Mouse (Mus musculus): ENCODE measurements around the gene Efhd1.

Efhd1 gene

DNA sequence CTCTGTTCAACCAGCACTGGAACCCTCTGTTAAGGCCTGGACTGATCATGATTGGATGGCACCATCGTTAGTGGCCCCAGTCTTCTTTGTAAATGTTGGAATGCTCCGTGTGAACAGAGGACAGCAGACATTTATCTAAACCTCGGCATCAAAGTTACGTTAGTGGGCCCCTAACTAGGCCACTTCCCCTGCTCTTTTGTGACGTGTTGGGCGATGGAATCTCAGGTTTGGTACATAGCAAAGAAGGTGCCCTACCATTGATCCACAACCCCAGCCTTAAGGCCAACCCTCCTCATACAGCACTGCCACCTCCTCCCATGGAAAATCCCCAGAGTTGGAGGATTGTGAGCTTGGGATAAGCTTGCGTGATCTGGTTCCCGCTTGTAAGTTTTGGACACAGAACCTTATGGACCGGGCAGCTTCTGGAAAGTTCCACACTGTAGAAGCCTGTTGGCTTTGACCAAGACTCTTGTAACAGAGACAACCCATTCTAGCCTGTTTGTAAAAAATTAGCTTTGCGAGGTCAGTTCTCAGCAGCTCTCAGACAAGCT is 19.3 kb downstream of the Efhd1 start:
- H3K27me3 ChIP-seq (ENCODE audit: insufficient read depth, low read length), result 0 out of 2 replicates have a peak, but pooled peaks cover 2% of the 10 kb centered on the region
- H3K4me3 ChIP-seq (replicated peaks; ENCODE audit: low read length), result no peak overlapping the region
- H3K9me3 ChIP-seq (ENCODE audit: low read length), result no peaks in the 10 kb centered on the region
- peaks cover 31% of the 10 kb centered on the region for H3K4me1 ChIP-seq (replicated peaks; ENCODE audit: low read depth, low read length)
- H3K36me3 ChIP-seq (ENCODE audit: insufficient read depth, low read length), result no peaks in the 10 kb centered on the region
- TF ChIP-seq CTCF (conservative IDR thresholded peaks at IDR 0.05; ENCODE audit: low read length), result no peak
- no peak for TF ChIP-seq POU5F1 (IDR thresholded peaks at IDR 0.05; ENCODE audit: borderline replicate concordance, low read length)
- TF ChIP-seq NANOG (IDR thresholded peaks at IDR 0.05; ENCODE audit: borderline replicate concordance, low read length), result no peak

DNA sequence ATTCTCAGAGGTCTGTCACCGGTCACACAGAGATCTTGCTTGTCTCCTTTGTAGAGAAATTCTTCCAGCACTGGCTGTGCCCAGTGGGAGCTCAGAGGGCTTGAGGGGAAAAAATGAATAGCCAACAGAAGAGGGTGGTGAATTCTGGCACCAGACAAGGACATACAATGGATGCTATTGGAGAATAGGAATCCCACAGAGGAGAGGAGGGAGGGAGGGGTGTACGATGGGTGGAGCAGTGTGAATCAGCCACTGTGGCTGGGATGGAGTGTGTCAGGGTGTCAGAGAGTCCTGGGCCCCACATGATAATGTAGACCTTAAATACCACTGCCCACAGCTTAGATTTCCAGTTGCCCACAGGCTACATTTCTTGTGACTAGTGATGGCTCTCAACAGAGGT is 22.9 kb downstream of the Efhd1 start:
- Histone ChIP-seq H3K4me1 (replicated peaks; ENCODE audit: low read depth, low read length) (peaks cover 39% of the 10 kb centered on the region), H3K36me3 (ENCODE audit: insufficient read depth, low read length) (no peaks in the 10 kb centered on the region), H3K9me3 (ENCODE audit: low read length) (no peaks in the 10 kb centered on the region), H3K27me3 (ENCODE audit: insufficient read depth, low read length) (0 out of 2 replicates have a peak, but pooled peaks cover 2% of the 10 kb centered on the region), H3K4me3 (replicated peaks; ENCODE audit: low read length) (no peak overlapping the region)
- TF ChIP-seq NANOG (IDR thresholded peaks at IDR 0.05; ENCODE audit: borderline replicate concordance, low read length), result no peak
- TF ChIP-seq CTCF (conservative IDR thresholded peaks at IDR 0.05; ENCODE audit: low read length), result no peak
- TF ChIP-seq POU5F1 (IDR thresholded peaks at IDR 0.05; ENCODE audit: borderline replicate concordance, low read length), result no peak

DNA sequence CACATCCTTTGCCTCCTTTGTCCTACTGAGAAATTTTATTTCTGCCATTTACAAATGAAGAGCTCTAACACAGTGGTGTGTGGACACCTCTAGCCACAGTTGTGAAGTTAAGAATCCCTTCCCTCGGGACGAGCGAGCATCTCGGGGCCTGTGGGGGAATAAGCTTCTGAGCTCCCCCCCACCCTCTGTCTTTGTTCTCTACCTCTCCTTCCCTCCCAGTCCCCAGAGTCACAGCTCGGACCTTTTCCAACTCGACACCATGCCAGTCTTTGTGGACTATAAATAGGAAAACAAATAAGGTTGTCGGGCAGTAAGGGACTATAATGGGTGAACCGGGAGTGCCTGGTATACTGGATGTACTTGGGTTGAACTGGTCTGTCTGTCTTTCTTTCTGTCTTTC is 27.3 kb downstream of the Efhd1 start:
- Histone ChIP-seq H3K27me3 (ENCODE audit: insufficient read depth, low read length) (no peaks in the 10 kb centered on the region), H3K4me3 (replicated peaks; ENCODE audit: low read length) (no peak overlapping the region), H3K9me3 (ENCODE audit: low read length) (no peaks in the 10 kb centered on the region), H3K36me3 (ENCODE audit: insufficient read depth, low read length) (no peaks in the 10 kb centered on the region), H3K4me1 (replicated peaks; ENCODE audit: low read depth, low read length) (peaks cover 39% of the 10 kb centered on the region)
- TF ChIP-seq POU5F1 (IDR thresholded peaks at IDR 0.05; ENCODE audit: borderline replicate concordance, low read length) (no peak), NANOG (IDR thresholded peaks at IDR 0.05; ENCODE audit: borderline replicate concordance, low read length) (no peak), CTCF (conservative IDR thresholded peaks at IDR 0.05; ENCODE audit: low read length) (no peak)

DNA sequence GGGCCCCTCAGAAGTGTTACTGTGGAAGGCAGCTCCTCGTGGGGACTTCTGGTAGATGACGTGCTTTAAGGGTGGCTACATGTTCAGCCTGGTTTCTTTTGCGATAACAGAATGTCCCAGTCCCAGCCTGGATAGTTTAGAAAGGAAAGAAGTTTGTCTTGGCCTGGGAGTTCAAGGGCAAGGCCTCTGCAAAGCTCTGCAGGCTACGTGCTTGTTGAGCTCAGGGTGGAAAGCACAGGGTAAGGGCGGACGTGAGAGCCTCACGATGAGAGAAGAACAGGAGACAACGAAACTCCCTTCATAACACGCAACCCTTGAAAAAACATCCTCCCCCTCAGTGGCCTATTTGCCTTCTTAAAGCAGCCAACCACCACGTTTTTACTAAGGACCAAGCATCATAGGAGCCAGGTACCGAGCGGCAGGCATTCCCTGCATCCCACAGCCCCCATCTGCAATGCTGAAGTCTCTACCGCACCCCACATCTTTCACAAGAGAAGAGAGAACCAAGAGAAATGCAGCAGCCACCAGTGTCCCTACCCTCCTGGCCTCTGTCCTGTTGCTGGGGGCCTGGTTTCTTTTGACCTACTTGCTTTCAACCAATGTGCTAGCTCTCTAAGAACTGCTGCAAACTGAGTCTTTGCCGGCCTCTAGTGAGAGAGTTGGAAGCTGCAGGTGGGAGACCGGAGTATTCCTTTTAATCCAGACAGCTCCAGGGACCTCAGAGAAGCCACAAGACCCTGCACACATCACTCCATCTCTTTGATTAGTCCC is 28.4 kb downstream of the Efhd1 start:
- Histone ChIP-seq H3K4me3 (replicated peaks; ENCODE audit: low read length) (no peak overlapping the region), H3K36me3 (ENCODE audit: insufficient read depth, low read length) (no peaks in the 10 kb centered on the region), H3K27me3 (ENCODE audit: insufficient read depth, low read length) (no peaks in the 10 kb centered on the region), H3K9me3 (ENCODE audit: low read length) (no peaks in the 10 kb centered on the region), H3K4me1 (replicated peaks; ENCODE audit: low read depth, low read length) (peaks cover 45% of the 10 kb centered on the region)
- TF ChIP-seq NANOG (IDR thresholded peaks at IDR 0.05; ENCODE audit: borderline replicate concordance, low read length) (no peak), POU5F1 (IDR thresholded peaks at IDR 0.05; ENCODE audit: borderline replicate concordance, low read length) (no peak), CTCF (conservative IDR thresholded peaks at IDR 0.05; ENCODE audit: low read length) (peak; percentile 56)

DNA sequence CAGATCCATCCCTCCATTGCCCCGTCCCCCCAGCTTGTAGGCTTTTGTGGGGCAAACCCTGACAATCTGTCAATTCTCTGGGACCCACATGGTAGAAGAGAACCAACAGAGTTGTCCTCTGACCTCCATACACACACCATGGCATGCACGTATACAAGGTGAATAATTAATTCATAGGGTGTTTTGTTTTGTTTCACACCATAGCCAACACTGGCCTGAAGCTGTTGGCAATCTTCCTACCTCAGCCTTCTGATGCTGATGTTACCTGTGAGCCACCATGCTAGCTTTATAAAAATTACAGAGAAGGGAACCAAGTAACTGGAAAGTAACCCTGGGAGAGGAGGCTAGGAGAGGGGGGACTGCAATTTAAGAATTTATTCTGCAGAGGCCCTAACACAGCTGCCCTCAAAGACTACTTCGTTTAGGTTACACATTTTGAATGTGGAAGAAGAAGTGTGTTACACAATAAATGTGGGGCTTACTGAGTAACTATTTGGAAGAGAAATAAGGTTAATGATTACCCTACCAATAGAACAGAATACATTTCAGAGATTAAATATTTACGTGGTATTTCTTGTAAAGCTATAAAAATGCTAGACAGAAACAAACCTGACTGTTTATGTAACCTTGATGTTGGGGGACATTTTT is 30.0 kb downstream of the Efhd1 start:
- no peaks in the 10 kb centered on the region for H3K9me3 ChIP-seq (ENCODE audit: low read length)
- H3K36me3 ChIP-seq (ENCODE audit: insufficient read depth, low read length), result no peaks in the 10 kb centered on the region
- TF ChIP-seq CTCF (conservative IDR thresholded peaks at IDR 0.05; ENCODE audit: low read length) (no peak), NANOG (IDR thresholded peaks at IDR 0.05; ENCODE audit: borderline replicate concordance, low read length) (no peak), POU5F1 (IDR thresholded peaks at IDR 0.05; ENCODE audit: borderline replicate concordance, low read length) (no peak)
- H3K4me3 ChIP-seq (replicated peaks; ENCODE audit: low read length), result no peak overlapping the region
- H3K27me3 ChIP-seq (ENCODE audit: insufficient read depth, low read length), result no peaks in the 10 kb centered on the region
- H3K4me1 ChIP-seq (replicated peaks; ENCODE audit: low read depth, low read length), result peaks cover 49% of the 10 kb centered on the region

DNA sequence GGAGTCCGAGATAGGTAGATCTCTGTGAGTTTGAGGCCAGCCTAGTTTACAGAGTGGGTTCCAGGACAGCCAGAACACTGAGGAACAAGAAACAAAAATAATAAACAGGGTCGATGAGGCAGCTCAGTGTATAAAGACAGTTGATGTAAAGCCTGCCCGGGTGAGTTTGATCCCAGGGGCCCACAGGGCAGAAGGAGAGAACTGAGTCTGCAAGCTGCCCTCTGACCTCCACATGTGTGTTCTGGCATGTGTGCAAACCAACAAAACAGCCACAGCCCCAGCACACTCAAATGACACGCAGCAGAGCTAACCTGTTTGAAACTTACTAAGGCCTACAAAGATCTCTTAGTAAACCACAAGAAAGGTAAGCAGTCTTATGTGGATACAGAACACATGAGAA is 30.8 kb downstream of the Efhd1 start:
- TF ChIP-seq POU5F1 (IDR thresholded peaks at IDR 0.05; ENCODE audit: borderline replicate concordance, low read length), result no peak
- H3K36me3 ChIP-seq (ENCODE audit: insufficient read depth, low read length), result no peaks in the 10 kb centered on the region
- no peaks in the 10 kb centered on the region for H3K27me3 ChIP-seq (ENCODE audit: insufficient read depth, low read length)
- H3K9me3 ChIP-seq (ENCODE audit: low read length), result no peaks in the 10 kb centered on the region
- no peak overlapping the region for H3K4me3 ChIP-seq (replicated peaks; ENCODE audit: low read length)
- H3K4me1 ChIP-seq (replicated peaks; ENCODE audit: low read depth, low read length), result peaks cover 49% of the 10 kb centered on the region

DNA sequence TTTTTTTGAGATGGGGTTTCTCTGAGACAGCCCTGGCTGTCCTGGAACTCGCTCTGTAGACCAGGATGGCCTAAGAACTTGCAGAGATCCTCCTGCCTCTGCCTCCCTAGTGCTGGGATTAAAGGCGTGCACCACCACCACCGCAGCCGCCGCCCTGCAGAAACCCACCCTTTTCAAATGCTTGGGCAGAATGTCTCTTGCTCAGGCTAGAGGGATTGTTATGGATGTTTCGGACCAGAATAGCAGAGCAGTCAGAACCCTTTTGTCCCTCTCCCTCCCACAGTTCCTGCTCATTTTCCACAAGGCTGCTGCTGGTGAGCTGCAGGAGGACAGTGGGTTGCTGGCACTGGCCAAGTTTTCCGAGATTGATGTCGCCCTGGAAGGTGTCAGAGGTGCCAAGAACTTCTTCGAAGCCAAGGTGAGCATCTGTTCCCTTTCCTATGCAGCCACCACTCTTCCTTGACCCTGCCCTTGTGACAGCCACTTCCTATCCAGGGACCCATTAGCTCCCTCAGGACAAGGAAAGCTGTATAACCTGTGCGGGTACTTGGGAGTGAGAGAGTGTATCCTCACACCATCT is 33.3 kb downstream of the Efhd1 start:
- no peak; the same call in 1 of the 2 replicates for TF ChIP-seq POU5F1 (IDR thresholded peaks at IDR 0.05; ENCODE audit: borderline replicate concordance, low read length)
- TF ChIP-seq CTCF (conservative IDR thresholded peaks at IDR 0.05; ENCODE audit: low read length), result no peak
- TF ChIP-seq NANOG (IDR thresholded peaks at IDR 0.05; ENCODE audit: borderline replicate concordance, low read length), result no peak

More for the DNA sequence above, 33.3 kb downstream of the Efhd1 start:
- no peaks in the 10 kb centered on the region for H3K9me3 ChIP-seq (ENCODE audit: low read length)
- no peaks in the 10 kb centered on the region for H3K36me3 ChIP-seq (ENCODE audit: insufficient read depth, low read length)
- H3K27me3 ChIP-seq (ENCODE audit: insufficient read depth, low read length), result no peaks in the 10 kb centered on the region
- no peak overlapping the region for H3K4me3 ChIP-seq (replicated peaks; ENCODE audit: low read length)
- H3K4me1 ChIP-seq (replicated peaks; ENCODE audit: low read depth, low read length), result peaks cover 36% of the 10 kb centered on the region

Data from E14TG2a.4 (cell line).